Mouse (Mus musculus) lung, adult 2 months (tissue): ENCODE results near the gene Lyg1.

Experiments
- CTCF ChIP-seq: fragments of 200-500 bp; IDR thresholded peaks from 2 replicates; pipeline ENCODE4 v1.5.1; 2011; ENCODE audit warnings: mild to moderate bottlenecking, low read length, control low read depth; ENCODE audit not compliant: insufficient read depth
- POLR2A ChIP-seq: fragments of 200-500 bp; IDR thresholded peaks from 2 replicates; pipeline ENCODE4 v1.6.1; 2011; ENCODE audit warnings: low read depth, mild to moderate bottlenecking, control low read depth, low read length, borderline replicate concordance; ENCODE audit errors: extremely low read depth

GRCm38 (mm10) chr1:37996226-37996625 is 38.7 kb upstream of the Lyg1 start:
- TF ChIP-seq CTCF: no peak
- TF ChIP-seq POLR2A: no peak
